Mouse (Mus musculus): ENCODE measurements around the gene Rbm20. TPM values are rescaled to one million over a fixed set of nuclear protein-coding genes. Genes with fewer than 3 reads are reported as not detected.

The Rbm20 gene
- total RNA-seq, 2 experiments from 2014 or later = 0.22 to 0.38 TPM

- no peak for ATAC-seq (replicated peaks; ENCODE audit: low FRiP score, low TSS enrichment, poor library complexity, severe bottlenecking)
Observed at GRCm38 (mm10) chr19:53746116-53746515, 69.0 kb downstream of the Rbm20 start.

- ATAC-seq (replicated peaks; ENCODE audit: low FRiP score, low TSS enrichment, poor library complexity, severe bottlenecking) = no peak
Observed at GRCm38 (mm10) chr19:53748236-53748775, 71.2 kb downstream of the Rbm20 start.

- no peak for ATAC-seq (replicated peaks; ENCODE audit: low FRiP score, low TSS enrichment, poor library complexity, severe bottlenecking)
Observed at GRCm38 (mm10) chr19:53749326-53749725, 72.2 kb downstream of the Rbm20 start.

- no peak for ATAC-seq (replicated peaks; ENCODE audit: low FRiP score, low TSS enrichment, poor library complexity, severe bottlenecking)
Observed at GRCm38 (mm10) chr19:53751420-53752185, 74.5 kb downstream of the Rbm20 start.

- ATAC-seq (replicated peaks; ENCODE audit: low FRiP score, low TSS enrichment, poor library complexity, severe bottlenecking) = 0 out of 2 replicates have a peak, but pooled peaks have one; percentile 54
Observed at GRCm38 (mm10) chr19:53752993-53753392, 75.9 kb downstream of the Rbm20 start.

GRCm38 (mm10) chr19:53754421-53754830 is 77.3 kb downstream of the Rbm20 start:
- ATAC-seq (replicated peaks; ENCODE audit: low FRiP score, low TSS enrichment, poor library complexity, severe bottlenecking) = no peak

GRCm38 (mm10) chr19:53755346-53755745 is 78.2 kb downstream of the Rbm20 start:
- no peak for ATAC-seq (replicated peaks; ENCODE audit: low FRiP score, low TSS enrichment, poor library complexity, severe bottlenecking)

GRCm38 (mm10) chr19:53757432-53758109 is 80.5 kb downstream of the Rbm20 start:
- no peak for ATAC-seq (replicated peaks; ENCODE audit: low FRiP score, low TSS enrichment, poor library complexity, severe bottlenecking)

- ATAC-seq (replicated peaks; ENCODE audit: low FRiP score, low TSS enrichment, poor library complexity, severe bottlenecking) = no peak
Observed at GRCm38 (mm10) chr19:53758881-53759418, 81.8 kb downstream of the Rbm20 start.

GRCm38 (mm10) chr19:53760125-53761101 is 83.3 kb downstream of the Rbm20 start:
- no peak for ATAC-seq (replicated peaks; ENCODE audit: low FRiP score, low TSS enrichment, poor library complexity, severe bottlenecking)

- ATAC-seq (replicated peaks; ENCODE audit: low FRiP score, low TSS enrichment, poor library complexity, severe bottlenecking) = peak; percentile 90
Observed at GRCm38 (mm10) chr19:53762749-53763438, 85.8 kb downstream of the Rbm20 start.

GRCm38 (mm10) chr19:53764688-53765478 is 87.8 kb downstream of the Rbm20 start:
- ATAC-seq (replicated peaks; ENCODE audit: low FRiP score, low TSS enrichment, poor library complexity, severe bottlenecking) = no peak

- ATAC-seq (replicated peaks; ENCODE audit: low FRiP score, low TSS enrichment, poor library complexity, severe bottlenecking) = peak; percentile 70
Observed at GRCm38 (mm10) chr19:53768478-53768877, 91.4 kb downstream of the Rbm20 start.

GRCm38 (mm10) chr19:53773937-53774640 is 97.0 kb downstream of the Rbm20 start:
- peak; percentile 63 for ATAC-seq (replicated peaks; ENCODE audit: low FRiP score, low TSS enrichment, poor library complexity, severe bottlenecking)

GRCm38 (mm10) chr19:53774641-53775350 is 97.7 kb downstream of the Rbm20 start:
- peak; percentile 38 for ATAC-seq (replicated peaks; ENCODE audit: low FRiP score, low TSS enrichment, poor library complexity, severe bottlenecking)

GRCm38 (mm10) chr19:53779402-53779801 is 102.3 kb downstream of the Rbm20 start:
- peak; percentile 42; the same call in 1 of the 2 replicates for ATAC-seq (replicated peaks; ENCODE audit: low FRiP score, low TSS enrichment, poor library complexity, severe bottlenecking)

- peak; percentile 60 for ATAC-seq (replicated peaks; ENCODE audit: low FRiP score, low TSS enrichment, poor library complexity, severe bottlenecking)
Observed at GRCm38 (mm10) chr19:53779818-53780217, 102.7 kb downstream of the Rbm20 start.

Data from megakaryocyte-erythroid progenitor cell, adult 5-6 weeks (primary cell).